ENCODE assay signal across 12 mouse cellular contexts in genomic region chr7:27613751-27614499, GRCm38 (mm10). TPM values are rescaled to one million over a fixed set of nuclear protein-coding genes. Genes with fewer than 3 reads are reported as not detected.
DNase-seq lines count a peak whose midpoint lies in the region; ATAC-seq and TF ChIP-seq lines count a peak whose summit lies in the region.
"Had no signal": no experiment of that assay in that cellular context is flagged by ENCODE, and none has a peak within 500 bp of the region (broad histone marks: within the 10 kb centered on the region; RNA-seq: fewer than 3 reads in every experiment).

No protein-coding gene starts in this region.

- peaks cover 59% of the 10 kb centered on the region for H3K36me3 ChIP-seq in hindbrain, embryonic 10.5 days

- DNase-seq in brain, embryonic 14.5 days (ENCODE audit: low read depth) = peak; percentile 94
- DNase-seq in cerebellum, adult 8-10 months = peak; percentile 72
- DNase-seq in hindbrain, embryonic 10.5 days (ENCODE audit: low spot score) = no peak
- peak; percentile 87 for DNase-seq in left cerebral cortex, postnatal 4 days
- DNase-seq in adipocyte (ENCODE audit: low spot score) = no peak
- no peak for DNase-seq in spleen, adult 18-20 months

- ATAC-seq in erythroid progenitor cell, adult 5-6 weeks (replicated peaks; ENCODE audit: low FRiP score, poor library complexity, severe bottlenecking) = no peak
- no peak for ATAC-seq in megakaryocyte progenitor cell, adult 5-6 weeks (replicated peaks; ENCODE audit: poor library complexity)

- intact Hi-C loops in left cerebral cortex, postnatal 4 days (cut with DNase I) = no loop called here

- H3K27ac ChIP-seq in hindbrain, embryonic 10.5 days = peak overlapping the region; percentile 17

- no peak overlapping the region for H3K4me3 ChIP-seq in hindbrain, embryonic 10.5 days

- no peak for TF ChIP-seq POLR2A in brain, embryonic 14.5 days (IDR thresholded peaks at IDR 0.05; ENCODE audit: borderline replicate concordance, extremely low read depth, insufficient read depth, insufficient read length, poor library complexity, severe bottlenecking)

- peaks cover 19% of the 10 kb centered on the region for H3K4me1 ChIP-seq in hindbrain, embryonic 10.5 days (replicated peaks)

- H3K9me3 ChIP-seq in hindbrain, embryonic 10.5 days = no peaks in the 10 kb centered on the region

- WGBS in hindbrain, embryonic 10.5 days = 59% methylated on average over 8 of the region's 8 CpGs

- TF ChIP-seq CTCF in brain, embryonic 14.5 days (IDR thresholded peaks at IDR 0.05; ENCODE audit: borderline replicate concordance, extremely low read depth, insufficient read depth, insufficient read length) = no peak

- H3K27me3 ChIP-seq in hindbrain, embryonic 10.5 days (ENCODE audit: insufficient read depth, poor library complexity, severe bottlenecking) = no peaks in the 10 kb centered on the region

RNA-seq across cellular contexts. Expression of gene Akt2, which starts 22.6 kb away (rescaled TPM):
- polyA plus RNA-seq in brain, embryonic 14.5 days (2012; rRNA removed) = 74.2 and 78.8 TPM in 2 replicates
- 89.0 and 93.5 TPM in 2 replicates for polyA plus RNA-seq in hindbrain, embryonic 10.5 days (2016; fragmentation: Nextera tagmentation; extraction: Ambion mirVana)
- 10 to 100 TPM; 68.1 to 72.0 TPM for total RNA-seq in left cerebral cortex, postnatal 4 days (2021)
- total RNA-seq in erythroid progenitor cell, adult 5-6 weeks (2015; ENCODE audit: low replicate concordance) = 28.5 and 59.9 TPM in 2 replicates
- 25.1 and 48.1 TPM in 2 replicates for total RNA-seq in erythroid progenitor cell, adult 5-6 weeks (2017; ENCODE audit: low replicate concordance)
- 33.8 and 40.3 TPM in 2 replicates for total RNA-seq in megakaryocyte progenitor cell, adult 5-6 weeks (2015)
- 46.9 and 50.2 TPM in 2 replicates for total RNA-seq in megakaryocyte progenitor cell, adult 5-6 weeks (2017)

RNA-seq across cellular contexts. Expression of gene Ttc9b, which starts 39.8 kb away (rescaled TPM):
- 57.7 and 64.6 TPM in 2 replicates for polyA plus RNA-seq in brain, embryonic 14.5 days (2012; rRNA removed)
- polyA plus RNA-seq in hindbrain, embryonic 10.5 days (2016; fragmentation: Nextera tagmentation; extraction: Ambion mirVana) = 3.3 and 10.9 TPM in 2 replicates
- 10 to 100 TPM; 80.0 to 91.0 TPM for total RNA-seq in left cerebral cortex, postnatal 4 days (2021)
- not detected in 2 replicates for total RNA-seq in erythroid progenitor cell, adult 5-6 weeks (2015; ENCODE audit: low replicate concordance)
- total RNA-seq in erythroid progenitor cell, adult 5-6 weeks (2017; ENCODE audit: low replicate concordance) = not detected in 2 replicates
- total RNA-seq in megakaryocyte progenitor cell, adult 5-6 weeks (2015) = not detected in 2 replicates
- total RNA-seq in megakaryocyte progenitor cell, adult 5-6 weeks (2017) = not detected in 2 replicates
- total RNA-seq: adrenal gland, adult 18-20 months; heart, postnatal 4 days had no signal
- polyA plus RNA-seq: liver, embryonic 16.5 days; spleen, adult 2 months had no signal

Comparison
In these comparisons a context has a peak if more than half of its experiments do, and no peak if none do; other contexts are left out.
1. DNase-seq: peak in brain, embryonic 14.5 days (single experiment), cerebellum, adult 8-10 months (single experiment) and left cerebral cortex, postnatal 4 days (single experiment); none in hindbrain, embryonic 10.5 days (single experiment), adipocyte (single experiment) and spleen, adult 18-20 months (0 of 2).
2. RNA of gene Ttc9b, which starts 39.8 kb away (total RNA-seq): 80.0 to 91.0 TPM in left cerebral cortex, postnatal 4 days; not detected in erythroid progenitor cell, adult 5-6 weeks and not detected in megakaryocyte progenitor cell, adult 5-6 weeks; every median in the first group is over 10 times any median in the second.